Comparison of ENCODE assay signal across 8 mouse cellular contexts in the genomic region with DNA sequence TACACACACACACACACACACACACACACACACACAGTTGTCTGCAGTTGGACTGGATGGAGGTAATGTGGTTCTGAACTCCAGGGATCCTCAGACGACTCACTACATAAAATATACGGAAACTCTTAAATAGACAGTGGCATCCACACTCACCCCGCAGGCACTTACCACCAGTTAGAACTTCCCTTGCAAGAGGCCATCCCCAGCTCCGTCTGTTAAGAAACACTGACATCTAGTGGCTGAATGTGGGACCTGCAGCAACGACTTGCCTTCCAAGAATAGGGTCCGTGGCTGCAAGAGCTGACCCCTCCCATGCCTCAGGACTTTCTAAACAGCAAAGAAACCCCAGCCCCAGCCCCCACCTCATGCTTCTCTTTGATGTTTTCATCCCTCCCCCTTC. TPM values are rescaled to one million over a fixed set of nuclear protein-coding genes. Genes with fewer than 3 reads are reported as not detected.
A peak's percentile ranks its signal among the peaks of the same experiment; 100 is the strongest.
DNase-seq lines count a peak whose midpoint lies in the region; ATAC-seq and TF ChIP-seq lines count a peak whose summit lies in the region.

No protein-coding gene starts in this region.

- TF ChIP-seq EP300 in CH12.LX (IDR thresholded peaks at IDR 0.05; ENCODE audit: low read length), result no peak
- no peak for TF ChIP-seq EP300 in stomach, postnatal 0 days (optimal IDR thresholded peaks at IDR 0.05)

- peak; percentile 67 for ATAC-seq in forebrain, embryonic 11.5 days (replicated peaks; ENCODE audit: low FRiP score)
- ATAC-seq in heart, embryonic 15.5 days (replicated peaks; ENCODE audit: insufficient number of reproducible peaks, insufficient read depth, low FRiP score, low read depth), result peak; percentile 35; the same call in 1 of the 2 replicates
- ATAC-seq in liver, embryonic 11.5 days (replicated peaks; ENCODE audit: low FRiP score), result peak; percentile 51; the same call in 1 of the 2 replicates
- peak; percentile 77 for ATAC-seq in neural tube, embryonic 13.5 days (ENCODE audit: low read depth)
- ATAC-seq in stomach, postnatal 0 days (ENCODE audit: low FRiP score, low TSS enrichment), result 0 out of 2 replicates have a peak, but pooled peaks have one; percentile 45

- H3K79me2 ChIP-seq in CH12.LX (replicated peaks; ENCODE audit: control insufficient read depth, extremely low read depth, insufficient read depth, poor library complexity, severe bottlenecking), result no peaks in the 10 kb centered on the region

- no peak for TF ChIP-seq POLR2A in CH12.LX (IDR thresholded peaks at IDR 0.05; ENCODE audit: low read depth, low read length)

- dilution Hi-C loops in CH12.LX (cut with MboI; ENCODE audit: extremely low pct_ligation_motif_present, extremely low pct_unique_long_range_greater_than_20kb, low sequenced_read_pairs), result no loop called here

- peaks cover 5% of the 10 kb centered on the region for H3K9me3 ChIP-seq in CH12.LX (replicated peaks; ENCODE audit: low read length)
- no peaks in the 10 kb centered on the region for H3K9me3 ChIP-seq in forebrain, embryonic 11.5 days (ENCODE audit: control insufficient read depth, low read length)
- H3K9me3 ChIP-seq in heart, embryonic 15.5 days (replicated peaks), result no peaks in the 10 kb centered on the region
- H3K9me3 ChIP-seq in liver, embryonic 11.5 days (ENCODE audit: control insufficient read depth, low read length), result no peaks in the 10 kb centered on the region
- H3K9me3 ChIP-seq in neural tube, embryonic 13.5 days, result no peaks in the 10 kb centered on the region
- H3K9me3 ChIP-seq in stomach, postnatal 0 days (ENCODE audit: control insufficient read depth, low read length), result no peaks in the 10 kb centered on the region

- no peak overlapping the region for H3K9ac ChIP-seq in CH12.LX (ENCODE audit: insufficient read depth, low read depth)
- H3K9ac ChIP-seq in forebrain, embryonic 11.5 days (ENCODE audit: low read length), result no peak overlapping the region
- no peak overlapping the region for H3K9ac ChIP-seq in heart, embryonic 15.5 days
- H3K9ac ChIP-seq in liver, embryonic 11.5 days (ENCODE audit: low read depth, low read length), result no peak overlapping the region
- 0 out of 2 replicates have a peak overlapping the region, but pooled peaks have one; percentile 9 for H3K9ac ChIP-seq in neural tube, embryonic 13.5 days
- H3K9ac ChIP-seq in stomach, postnatal 0 days (ENCODE audit: low read length), result no peak overlapping the region

- in situ Hi-C loops in CH12.LX (cut with MboI; ENCODE audit: low pct_ligation_motif_present, low pct_unique_long_range_greater_than_20kb, low sequenced_read_pairs), result loop anchor here (10.0 to 25.0 kb wide), 3 partner anchors 124 to 774 kb away; no protein-coding TSS in a partner anchor

- no peak overlapping the region for H3K27ac ChIP-seq in CH12.LX (ENCODE audit: insufficient read depth, low read depth)
- no peak overlapping the region for H3K27ac ChIP-seq in forebrain, embryonic 11.5 days (ENCODE audit: low read depth, low read length)
- H3K27ac ChIP-seq in heart, embryonic 15.5 days, result no peak overlapping the region
- no peak overlapping the region for H3K27ac ChIP-seq in liver, embryonic 11.5 days (ENCODE audit: low read depth, low read length)
- H3K27ac ChIP-seq in neural tube, embryonic 13.5 days (replicated peaks), result no peak overlapping the region
- H3K27ac ChIP-seq in stomach, postnatal 0 days (replicated peaks), result no peak overlapping the region

- TF ChIP-seq CTCF in CH12.LX (conservative IDR thresholded peaks at IDR 0.05 in 1 of 2, IDR thresholded peaks at IDR 0.05 in 1 of 2; ENCODE audit: low read depth in 2 of 2, low read length in 2 of 2), result peak; percentile 85 to 97
- peak; percentile 97 for TF ChIP-seq CTCF in stomach, postnatal 0 days (IDR thresholded peaks at IDR 0.05; ENCODE audit: low read depth)

- no peaks in the 10 kb centered on the region for H3K4me1 ChIP-seq in CH12.LX (ENCODE audit: control insufficient read depth in 1 of 2, insufficient read depth in 2 of 2)
- peaks cover 8% of the 10 kb centered on the region for H3K4me1 ChIP-seq in forebrain, embryonic 11.5 days (replicated peaks; ENCODE audit: control insufficient read depth, insufficient read depth, low read length)
- peaks cover 12% of the 10 kb centered on the region; the same call in 1 of the 2 replicates for H3K4me1 ChIP-seq in heart, embryonic 15.5 days (replicated peaks)
- H3K4me1 ChIP-seq in liver, embryonic 11.5 days (replicated peaks; ENCODE audit: control insufficient read depth, insufficient read depth, low read length), result peaks cover 3% of the 10 kb centered on the region; the same call in 1 of the 2 replicates
- H3K4me1 ChIP-seq in neural tube, embryonic 13.5 days (replicated peaks), result peaks cover 32% of the 10 kb centered on the region
- H3K4me1 ChIP-seq in stomach, postnatal 0 days (replicated peaks; ENCODE audit: control insufficient read depth, insufficient read depth), result no peaks in the 10 kb centered on the region

- H3K4me3 ChIP-seq in CH12.LX (replicated peaks in 1 of 3; ENCODE audit: low read depth in 2 of 3, low read length in 2 of 3, poor library complexity in 1 of 3), result no peak overlapping the region
- H3K4me3 ChIP-seq in forebrain, embryonic 11.5 days (ENCODE audit: low read depth, low read length), result no peak overlapping the region
- H3K4me3 ChIP-seq in heart, embryonic 15.5 days, result no peak overlapping the region
- no peak overlapping the region for H3K4me3 ChIP-seq in liver, embryonic 11.5 days (ENCODE audit: low read depth, low read length)
- no peak overlapping the region for H3K4me3 ChIP-seq in neural tube, embryonic 13.5 days
- H3K4me3 ChIP-seq in stomach, postnatal 0 days (ENCODE audit: low read depth, low read length), result no peak overlapping the region

- peaks cover 74% of the 10 kb centered on the region for H3K27me3 ChIP-seq in CH12.LX (replicated peaks)
- peaks cover 3% of the 10 kb centered on the region for H3K27me3 ChIP-seq in forebrain, embryonic 11.5 days (ENCODE audit: control insufficient read depth, insufficient read depth, low read length)
- H3K27me3 ChIP-seq in heart, embryonic 15.5 days, result peaks cover 45% of the 10 kb centered on the region
- peaks cover 22% of the 10 kb centered on the region for H3K27me3 ChIP-seq in liver, embryonic 11.5 days (replicated peaks; ENCODE audit: control insufficient read depth, insufficient read depth, low read length)
- peaks cover 32% of the 10 kb centered on the region for H3K27me3 ChIP-seq in neural tube, embryonic 13.5 days
- no peaks in the 10 kb centered on the region for H3K27me3 ChIP-seq in stomach, postnatal 0 days (ENCODE audit: control insufficient read depth, insufficient read depth, low read length)

- WGBS in forebrain, embryonic 11.5 days, result under 1% methylated on average over 6 of the region's 6 CpGs
- WGBS in heart, embryonic 15.5 days, result under 1% methylated on average over 6 of the region's 6 CpGs
- under 1% methylated on average over 6 of the region's 6 CpGs for WGBS in liver, embryonic 11.5 days
- 0% methylated on average over 6 of the region's 6 CpGs for WGBS in neural tube, embryonic 13.5 days
- 0% methylated on average over 6 of the region's 6 CpGs for WGBS in stomach, postnatal 0 days

- H3K4me2 ChIP-seq in CH12.LX (ENCODE audit: insufficient read depth, low read depth, poor library complexity, severe bottlenecking), result no peak overlapping the region
- H3K4me2 ChIP-seq in forebrain, embryonic 11.5 days (ENCODE audit: low read depth, low read length, severe bottlenecking), result peak overlapping the region; percentile 26; the same call in 1 of the 2 replicates
- peak overlapping the region; percentile 37; the same call in 1 of the 2 replicates for H3K4me2 ChIP-seq in heart, embryonic 15.5 days
- H3K4me2 ChIP-seq in liver, embryonic 11.5 days, result no peak overlapping the region
- peak overlapping the region; percentile 29 for H3K4me2 ChIP-seq in neural tube, embryonic 13.5 days
- no peak overlapping the region for H3K4me2 ChIP-seq in stomach, postnatal 0 days (replicated peaks; ENCODE audit: low read depth)

- peak; percentile 79 for DNase-seq in CH12.LX (ENCODE audit: extremely low read depth)
- DNase-seq in c-Kit-positive CD71-negative TER-119-negative erythroid progenitor cells, embryonic 14.5 days (ENCODE audit: low read depth), result peak; percentile 82
- peak; percentile 94 for DNase-seq in forebrain, embryonic 11.5 days (ENCODE audit: low spot score)
- DNase-seq in kidney, postnatal 10 days, result peak; percentile 91
- DNase-seq in liver, embryonic 11.5 days (ENCODE audit: low spot score), result peak; percentile 80
- peak; percentile 80 for DNase-seq in stomach, postnatal 0 days (ENCODE audit: low spot score)

- TF ChIP-seq RAD21 in CH12.LX (IDR thresholded peaks at IDR 0.05; ENCODE audit: low read depth, low read length), result peak; percentile 95

- H3K36me3 ChIP-seq in CH12.LX (replicated peaks in 1 of 2; ENCODE audit: control insufficient read depth in 1 of 2, insufficient read depth in 1 of 2, low read length in 1 of 2), result no peaks in the 10 kb centered on the region
- no peaks in the 10 kb centered on the region for H3K36me3 ChIP-seq in forebrain, embryonic 11.5 days (ENCODE audit: control insufficient read depth, insufficient read depth, low read length)
- H3K36me3 ChIP-seq in heart, embryonic 15.5 days, result no peaks in the 10 kb centered on the region
- H3K36me3 ChIP-seq in liver, embryonic 11.5 days (ENCODE audit: control insufficient read depth, insufficient read depth, low read length), result no peaks in the 10 kb centered on the region
- no peaks in the 10 kb centered on the region for H3K36me3 ChIP-seq in neural tube, embryonic 13.5 days
- no peaks in the 10 kb centered on the region for H3K36me3 ChIP-seq in stomach, postnatal 0 days (ENCODE audit: control insufficient read depth, insufficient read depth, low read length)

RNA-seq across cellular contexts. Expression of gene Rpl38, which starts 32.0 kb away (rescaled TPM):
- 5,484 and 5,556 TPM in 2 replicates for total RNA-seq in CH12.LX (2012; rRNA removed)
- 3,381 and 4,204 TPM in 2 replicates for total RNA-seq in CH12.LX (2014; rRNA removed)
- 1,021 and 1,435 TPM in 2 replicates for polyA plus RNA-seq in CH12.LX (2012; ENCODE audit: insufficient read length, low read depth)
- polyA plus RNA-seq in forebrain, embryonic 11.5 days (2014; fragmentation: Nextera tagmentation; extraction: Ambion mirVana), result 852 and 943 TPM in 2 replicates
- polyA plus RNA-seq in heart, embryonic 15.5 days (2015; fragmentation: Nextera tagmentation; extraction: Ambion mirVana), result 553 and 775 TPM in 2 replicates
- polyA plus RNA-seq in liver, embryonic 11.5 days (2014; fragmentation: Nextera tagmentation; extraction: Ambion mirVana), result 1,440 and 1,641 TPM in 2 replicates
- 821 and 850 TPM in 2 replicates for polyA plus RNA-seq in neural tube, embryonic 13.5 days (2015; fragmentation: Nextera tagmentation; extraction: Ambion mirVana)
- 1,058 and 1,265 TPM in 2 replicates for polyA plus RNA-seq in stomach, postnatal 0 days (2015; fragmentation: Nextera tagmentation; extraction: Ambion mirVana)

RNA-seq across cellular contexts. Expression of gene Ttyh2, which starts 38.9 kb away (rescaled TPM):
- total RNA-seq in CH12.LX (2012; rRNA removed), result 1.4 TPM in 2 replicates
- total RNA-seq in CH12.LX (2014; rRNA removed), result 0.82 and 1.2 TPM in 2 replicates
- 2.4 TPM in 2 replicates for polyA plus RNA-seq in CH12.LX (2012; ENCODE audit: insufficient read length, low read depth)
- 10.5 and 11.7 TPM in 2 replicates for polyA plus RNA-seq in forebrain, embryonic 11.5 days (2014; fragmentation: Nextera tagmentation; extraction: Ambion mirVana)
- polyA plus RNA-seq in heart, embryonic 15.5 days (2015; fragmentation: Nextera tagmentation; extraction: Ambion mirVana), result 9.3 and 11.6 TPM in 2 replicates
- 7.1 and 7.4 TPM in 2 replicates for polyA plus RNA-seq in liver, embryonic 11.5 days (2014; fragmentation: Nextera tagmentation; extraction: Ambion mirVana)
- polyA plus RNA-seq in neural tube, embryonic 13.5 days (2015; fragmentation: Nextera tagmentation; extraction: Ambion mirVana), result 38.8 and 39.1 TPM in 2 replicates
- 12.5 and 14.7 TPM in 2 replicates for polyA plus RNA-seq in stomach, postnatal 0 days (2015; fragmentation: Nextera tagmentation; extraction: Ambion mirVana)

Comparison
In these comparisons a context has a peak if more than half of its experiments do, and no peak if none do; other contexts are left out.
1. H3K4me2 ChIP-seq: peak in forebrain, embryonic 11.5 days (single experiment), heart, embryonic 15.5 days (single experiment) and neural tube, embryonic 13.5 days (single experiment); none in CH12.LX (single experiment), liver, embryonic 11.5 days (single experiment) and stomach, postnatal 0 days (single experiment).
2. Peak in every context shown above with its lines, with median percentiles within 50 percentile points of each other: DNase-seq and ATAC-seq.